Comparison of ENCODE assay signal across 9 mouse cellular contexts in genomic region chr12:76614868-76615579, GRCm38 (mm10).
A peak's percentile ranks its signal among the peaks of the same experiment; 100 is the strongest.
DNase-seq lines count a peak whose midpoint lies in the region; ATAC-seq lines count a peak whose summit lies in the region.
"Had no signal": no experiment of that assay in that cellular context is flagged by ENCODE, and none has a peak within 500 bp of the region (broad histone marks: within the 10 kb centered on the region; RNA-seq: fewer than 3 reads in every experiment).

No protein-coding gene starts in this region.

- no peak overlapping the region for H3K9ac ChIP-seq in intestine, embryonic 16.5 days (ENCODE audit: low read depth, low read length)
- H3K9ac ChIP-seq in intestine, embryonic 15.5 days, result no peak overlapping the region
- no peak overlapping the region for H3K9ac ChIP-seq in midbrain, embryonic 11.5 days (ENCODE audit: low read length)
- no peak overlapping the region for H3K9ac ChIP-seq in midbrain, embryonic 13.5 days (replicated peaks)
- H3K9ac ChIP-seq in heart, embryonic 16.5 days (ENCODE audit: low read length), result 0 out of 2 replicates have a peak overlapping the region, but pooled peaks have one; percentile 7

- H3K4me3 ChIP-seq in intestine, embryonic 16.5 days (ENCODE audit: low read length), result no peak overlapping the region
- no peak overlapping the region for H3K4me3 ChIP-seq in intestine, embryonic 15.5 days (replicated peaks)
- H3K4me3 ChIP-seq in midbrain, embryonic 11.5 days (ENCODE audit: low read depth, low read length), result no peak overlapping the region
- H3K4me3 ChIP-seq in midbrain, embryonic 13.5 days (replicated peaks), result no peak overlapping the region
- H3K4me3 ChIP-seq in heart, embryonic 16.5 days (ENCODE audit: low read length), result no peak overlapping the region

- 0 out of 2 replicates have a peak overlapping the region, but pooled peaks have one; percentile 3 for H3K27ac ChIP-seq in intestine, embryonic 16.5 days (ENCODE audit: low read length)
- no peak overlapping the region for H3K27ac ChIP-seq in intestine, embryonic 15.5 days
- H3K27ac ChIP-seq in midbrain, embryonic 11.5 days (ENCODE audit: low read depth, low read length), result no peak overlapping the region
- no peak overlapping the region for H3K27ac ChIP-seq in midbrain, embryonic 13.5 days
- peak overlapping the region; percentile 64 for H3K27ac ChIP-seq in heart, embryonic 16.5 days (ENCODE audit: low read length)

- H3K9me3 ChIP-seq in intestine, embryonic 16.5 days (ENCODE audit: control insufficient read depth, low read length), result no peaks in the 10 kb centered on the region
- no peaks in the 10 kb centered on the region for H3K9me3 ChIP-seq in intestine, embryonic 15.5 days
- no peaks in the 10 kb centered on the region for H3K9me3 ChIP-seq in midbrain, embryonic 11.5 days (ENCODE audit: control insufficient read depth, low read length)
- H3K9me3 ChIP-seq in midbrain, embryonic 13.5 days, result no peaks in the 10 kb centered on the region
- no peaks in the 10 kb centered on the region for H3K9me3 ChIP-seq in heart, embryonic 16.5 days (replicated peaks; ENCODE audit: control insufficient read depth, low read length)

- WGBS in intestine, embryonic 16.5 days, result 55% methylated on average over 12 of the region's 12 CpGs
- WGBS in intestine, embryonic 15.5 days, result 58% methylated on average over 12 of the region's 12 CpGs
- WGBS in midbrain, embryonic 11.5 days, result 84% methylated on average over 12 of the region's 12 CpGs
- 82% methylated on average over 12 of the region's 12 CpGs for WGBS in midbrain, embryonic 13.5 days
- WGBS in heart, embryonic 16.5 days, result 40% methylated on average over 12 of the region's 12 CpGs

- no peaks in the 10 kb centered on the region for H3K36me3 ChIP-seq in intestine, embryonic 16.5 days (ENCODE audit: control insufficient read depth, insufficient read depth, low read length)
- H3K36me3 ChIP-seq in intestine, embryonic 15.5 days, result no peaks in the 10 kb centered on the region
- H3K36me3 ChIP-seq in midbrain, embryonic 11.5 days (ENCODE audit: control insufficient read depth, insufficient read depth, low read length), result no peaks in the 10 kb centered on the region
- no peaks in the 10 kb centered on the region for H3K36me3 ChIP-seq in midbrain, embryonic 13.5 days
- H3K36me3 ChIP-seq in heart, embryonic 16.5 days (ENCODE audit: control insufficient read depth, insufficient read depth), result peaks cover 6% of the 10 kb centered on the region

- peak; percentile 51 for DNase-seq in midbrain, embryonic 11.5 days (ENCODE audit: low spot score, missing footprints)
- DNase-seq in spleen, postnatal 4 days (ENCODE audit: low spot score in 2 of 2), result no peak
- no peak for DNase-seq in embryo, embryonic 10.5 days (ENCODE audit: low spot score)
- DNase-seq: thymus, postnatal 4 days had no signal

- no peak overlapping the region for H3K4me2 ChIP-seq in intestine, embryonic 16.5 days (ENCODE audit: low read depth, low read length)
- H3K4me2 ChIP-seq in intestine, embryonic 15.5 days (replicated peaks), result no peak overlapping the region
- no peak overlapping the region for H3K4me2 ChIP-seq in midbrain, embryonic 11.5 days
- H3K4me2 ChIP-seq in midbrain, embryonic 13.5 days (replicated peaks), result no peak overlapping the region
- no peak overlapping the region for H3K4me2 ChIP-seq in heart, embryonic 16.5 days (ENCODE audit: low read depth, low read length)

- peaks cover 3% of the 10 kb centered on the region; the same call in 1 of the 2 replicates for H3K4me1 ChIP-seq in intestine, embryonic 16.5 days (ENCODE audit: control insufficient read depth, insufficient read depth, low read length)
- no peaks in the 10 kb centered on the region for H3K4me1 ChIP-seq in intestine, embryonic 15.5 days (replicated peaks)
- no peaks in the 10 kb centered on the region for H3K4me1 ChIP-seq in midbrain, embryonic 11.5 days (ENCODE audit: control insufficient read depth, insufficient read depth, low read length)
- H3K4me1 ChIP-seq in midbrain, embryonic 13.5 days (replicated peaks), result 0 out of 2 replicates have a peak, but pooled peaks cover 4% of the 10 kb centered on the region
- H3K4me1 ChIP-seq in heart, embryonic 16.5 days (ENCODE audit: control insufficient read depth, insufficient read depth, low read length), result peaks cover 6% of the 10 kb centered on the region

- ATAC-seq in intestine, embryonic 16.5 days, result no peak
- ATAC-seq in intestine, embryonic 15.5 days, result no peak
- ATAC-seq in midbrain, embryonic 11.5 days (ENCODE audit: low FRiP score), result no peak
- no peak for ATAC-seq in midbrain, embryonic 13.5 days
- ATAC-seq in heart, embryonic 16.5 days (replicated peaks; ENCODE audit: extremely low read depth, insufficient read depth, low FRiP score), result no peak
- peak; percentile 90 for ATAC-seq in megakaryocyte progenitor cell, adult 5-6 weeks (replicated peaks; ENCODE audit: poor library complexity)

- no peaks in the 10 kb centered on the region for H3K27me3 ChIP-seq in intestine, embryonic 16.5 days (replicated peaks; ENCODE audit: control insufficient read depth, insufficient read depth, low read length)
- no peaks in the 10 kb centered on the region for H3K27me3 ChIP-seq in intestine, embryonic 15.5 days (replicated peaks)
- no peaks in the 10 kb centered on the region for H3K27me3 ChIP-seq in midbrain, embryonic 11.5 days (ENCODE audit: control insufficient read depth, insufficient read depth, low read length)
- H3K27me3 ChIP-seq in midbrain, embryonic 13.5 days, result no peaks in the 10 kb centered on the region
- H3K27me3 ChIP-seq in heart, embryonic 16.5 days (ENCODE audit: control insufficient read depth, insufficient read depth, low read length), result no peaks in the 10 kb centered on the region

Comparison
In these comparisons a context has a peak if more than half of its experiments do, and no peak if none do; other contexts are left out.
1. H3K27ac ChIP-seq: peak in intestine, embryonic 16.5 days (single experiment) and heart, embryonic 16.5 days (single experiment); none in intestine, embryonic 15.5 days (single experiment), midbrain, embryonic 11.5 days (single experiment) and midbrain, embryonic 13.5 days (single experiment).